Mouse (Mus musculus) forebrain, embryonic 14.5 days (tissue): Measurements from ENCODE around the gene 2810459M11Rik. TPM values are rescaled to one million over a fixed set of nuclear protein-coding genes. Genes with fewer than 3 reads are reported as not detected.

Experiments used
- ATAC-seq: fragments of 200-750 bp; cut with Nextera tagmentation; 2 replicates; pipeline ENCODE4 v1.8.0; 2017; ENCODE audit warnings: mild to moderate bottlenecking, moderate library complexity
- DNase-seq: peaks from one replicate; pipeline ENCODE4 v3.0.0-alpha.2; 2015; ENCODE audit warnings: low spot score
- H3K27ac ChIP-seq: fragments of 300-500 bp; sonication (generic); 2 replicates; pipeline ENCODE4 v1.5.1; 2014; ENCODE audit warnings: low read depth, mild to moderate bottlenecking, control low read depth, low read length, moderate library complexity
- H3K27me3 ChIP-seq: fragments of 300-500 bp; sonication (generic); replicated peaks from 2 replicates; pipeline ENCODE4 v1.6.1; 2014; ENCODE audit warnings: low read length, control low read depth, mixed read lengths; ENCODE audit not compliant: control insufficient read depth, insufficient read depth
- H3K36me3 ChIP-seq: fragments of 300-500 bp; sonication (generic); 2 replicates; pipeline ENCODE4 v1.6.1; 2014; ENCODE audit warnings: low read length, control low read depth; ENCODE audit not compliant: control insufficient read depth, insufficient read depth
- H3K4me1 ChIP-seq: fragments of 300-500 bp; sonication (generic); 2 replicates; pipeline ENCODE4 v1.6.1; 2014; ENCODE audit warnings: antibody characterized with exemption, low read length, control low read depth; ENCODE audit not compliant: control insufficient read depth, insufficient read depth
- H3K4me2 ChIP-seq: fragments of 300-500 bp; sonication (generic); 2 replicates; pipeline ENCODE4 v1.6.1; 2014; ENCODE audit warnings: mild to moderate bottlenecking, control low read depth, low read length
- H3K4me3 ChIP-seq: fragments of 300-500 bp; sonication (generic); 2 replicates; pipeline ENCODE4 v1.5.1; 2014; ENCODE audit warnings: low read depth, low read length, control low read depth
- H3K9ac ChIP-seq: fragments of 300-500 bp; sonication (generic); 2 replicates; pipeline ENCODE4 v1.6.1; 2014; ENCODE audit warnings: mild to moderate bottlenecking, low read length, control low read depth, moderate library complexity
- H3K9me3 ChIP-seq: fragments of 300-500 bp; sonication (generic); replicated peaks from 2 replicates; pipeline ENCODE4 v1.6.1; 2016; ENCODE audit warnings: low read length, control low read depth, mixed read lengths; ENCODE audit not compliant: control insufficient read depth
- WGBS: fragments of 180-500 bp; shearing (Covaris S2); extraction: QIAGEN DNeasy Blood & Tissue Kit; methylation state at CpG from one replicate; pipeline ENCODE4 v1.1.7; 2014; 5-methylcytosine and 5-hydroxymethylcytosine counted together
- polyA plus RNA-seq: library from polyadenylated mRNA; unstranded; fragments of >200 nt; fragmentation: Nextera tagmentation; extraction: Ambion mirVana; gene quantifications from 2 replicates; pipeline ENCODE4 v1.2.1, GENCODE M21; 2014

Gene 2810459M11Rik
- polyA plus RNA-seq, 1 experiment from 2014 or later: 9.5 TPM

DNA sequence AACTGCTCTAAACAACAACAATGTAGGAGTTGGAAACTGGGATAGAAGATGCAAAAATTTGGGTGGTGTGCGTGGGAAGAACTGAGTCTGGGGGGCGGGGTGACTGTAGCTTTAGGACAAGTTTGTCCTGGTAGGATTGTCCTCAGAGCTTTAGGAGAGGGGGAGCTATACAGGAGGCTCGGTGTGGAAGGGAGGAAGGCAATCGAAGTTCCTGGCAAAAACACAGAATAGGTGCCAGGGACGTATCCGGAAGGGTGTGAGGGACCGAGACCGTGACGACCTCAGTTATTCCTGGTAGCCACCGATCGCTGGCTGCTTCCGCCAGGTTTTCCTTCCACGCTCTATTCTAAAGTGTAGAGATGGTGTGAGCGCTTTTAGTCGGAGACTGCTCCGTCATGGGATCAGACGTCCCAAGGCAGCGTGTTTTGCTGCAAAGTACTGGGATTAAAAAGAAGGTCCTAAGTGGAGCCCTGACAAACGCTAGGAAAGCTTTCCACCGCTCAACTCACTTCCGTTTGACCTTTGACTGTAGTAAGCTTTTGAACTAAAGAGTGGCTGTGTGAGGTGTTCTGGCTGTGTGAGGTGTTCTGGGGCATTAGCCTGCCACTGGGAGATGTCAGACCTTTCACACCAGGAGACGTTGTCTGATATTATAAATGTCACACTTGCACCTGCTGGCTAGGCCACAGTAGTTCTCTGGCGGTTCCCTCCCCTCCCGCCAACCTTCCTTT is 1.3 kb downstream of the 2810459M11Rik start:
- Histone ChIP-seq H3K27me3 (peaks cover 27% of the 10 kb centered on the region), H3K27ac (no peak overlapping the region), H3K9me3 (no peaks in the 10 kb centered on the region), H3K4me1 (no peaks in the 10 kb centered on the region; the same call in 1 of the 2 replicates), H3K36me3 (no peaks in the 10 kb centered on the region), H3K4me3 (peak overlapping the region; percentile 53), H3K4me2 (peak overlapping the region; percentile 96), H3K9ac (peak overlapping the region; percentile 68)
- ATAC-seq (no peak; the same call in 1 of the 2 replicates), DNase-seq (no peak)
- WGBS: 11% methylated on average over 24 of the region's 24 CpGs

DNA sequence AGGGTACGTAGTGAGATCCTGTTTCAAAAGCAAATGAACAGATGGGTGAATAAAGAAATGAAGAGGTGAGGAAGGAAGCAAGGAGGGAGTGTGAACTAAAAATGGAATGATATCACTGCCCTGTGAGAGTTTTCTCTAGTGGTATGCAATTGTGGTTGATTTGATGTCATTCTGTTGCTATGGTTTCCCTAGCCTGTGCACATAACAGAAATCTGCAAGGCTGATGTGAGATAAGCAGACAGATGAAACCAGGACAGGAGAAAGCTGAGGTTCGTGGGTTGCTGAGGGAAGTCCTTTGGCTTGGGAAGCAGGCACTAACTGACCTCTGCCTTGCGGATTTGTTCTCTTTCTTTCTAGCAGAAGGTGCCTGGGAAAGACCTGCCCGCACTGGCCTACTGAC is 2.6 kb downstream of the 2810459M11Rik start:
- ATAC-seq (no peak), DNase-seq (no peak)
- Histone ChIP-seq H3K27me3 (peaks cover 27% of the 10 kb centered on the region), H3K9me3 (no peaks in the 10 kb centered on the region), H3K36me3 (no peaks in the 10 kb centered on the region), H3K4me1 (no peaks in the 10 kb centered on the region; the same call in 1 of the 2 replicates), H3K9ac (no peak overlapping the region), H3K4me3 (no peak overlapping the region), H3K27ac (no peak overlapping the region), H3K4me2 (no peak overlapping the region)
- 86% methylated on average over 4 of the region's 4 CpGs for WGBS

DNA sequence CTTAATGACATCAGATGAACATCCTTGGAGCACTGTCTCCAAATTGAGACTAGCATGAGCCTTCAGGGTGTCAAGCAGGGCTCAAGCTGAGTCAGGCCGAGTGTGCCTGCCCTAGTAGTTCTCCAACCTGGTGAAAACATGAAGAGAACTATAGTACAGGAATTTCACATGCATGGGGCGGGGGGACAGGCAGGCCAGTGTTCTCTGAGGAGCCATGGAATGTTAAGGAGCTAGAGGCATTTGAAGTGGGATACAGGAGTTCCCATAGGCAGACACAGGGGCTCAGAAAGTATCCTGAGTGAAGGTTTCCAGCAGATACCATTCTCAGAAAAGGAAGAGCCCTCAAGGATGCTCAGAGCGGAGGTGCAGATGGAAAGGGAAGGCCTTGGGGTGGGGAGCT is 3.1 kb downstream of the 2810459M11Rik start:
- 76% methylated on average over 3 of the region's 3 CpGs for WGBS
- H3K9me3 ChIP-seq: no peaks in the 10 kb centered on the region
- H3K36me3 ChIP-seq: no peaks in the 10 kb centered on the region
- H3K27me3 ChIP-seq: peaks cover 27% of the 10 kb centered on the region
- no peaks in the 10 kb centered on the region; the same call in 1 of the 2 replicates for H3K4me1 ChIP-seq
- H3K4me2 ChIP-seq: no peak overlapping the region
- no peak overlapping the region for H3K4me3 ChIP-seq
- ATAC-seq: no peak
- DNase-seq: no peak
- H3K27ac ChIP-seq: no peak overlapping the region
- no peak overlapping the region for H3K9ac ChIP-seq

DNA sequence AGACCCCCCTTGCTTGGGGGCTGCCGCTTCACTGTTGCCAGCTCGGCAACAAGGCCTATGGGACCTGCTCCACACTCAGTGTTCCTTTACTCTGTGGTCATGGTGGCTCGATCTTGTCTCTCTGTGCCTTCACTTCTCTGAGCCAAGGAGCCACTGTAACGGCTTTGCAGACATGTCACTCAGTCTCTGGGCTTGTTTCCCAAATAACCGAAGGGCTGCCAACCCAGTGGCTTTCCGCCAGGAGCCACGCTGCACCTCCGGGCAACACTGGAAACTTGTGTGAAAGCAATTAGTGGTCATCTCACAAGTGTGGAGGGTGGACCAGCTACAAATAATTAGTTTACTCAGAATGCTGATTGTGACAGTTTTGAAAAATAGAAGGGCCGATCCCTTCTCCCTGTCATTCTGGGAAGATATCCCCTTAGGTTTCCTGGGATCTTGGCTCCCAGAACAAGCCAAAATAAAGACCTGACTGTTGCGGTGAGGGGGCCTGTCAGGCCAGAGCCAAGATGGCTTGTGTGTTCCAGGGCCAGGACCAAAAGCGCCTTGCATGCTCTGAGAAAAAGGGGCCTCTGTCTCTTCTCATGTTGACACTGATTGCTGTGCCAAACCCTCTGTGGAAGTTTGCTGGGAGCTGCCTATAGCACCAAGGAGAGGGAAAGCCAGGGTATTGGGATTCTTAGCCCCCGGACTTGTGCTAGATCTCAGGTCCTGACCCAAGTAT is 7.7 kb downstream of the 2810459M11Rik start:
- DNase-seq (peak; percentile 89), ATAC-seq (peak; percentile 87)
- Histone ChIP-seq H3K9ac (no peak overlapping the region), H3K4me1 (peaks cover 3% of the 10 kb centered on the region; the same call in 1 of the 2 replicates), H3K27me3 (0 out of 2 replicates have a peak, but pooled peaks cover 2% of the 10 kb centered on the region), H3K4me2 (no peak overlapping the region), H3K27ac (peak overlapping the region; percentile 48; the same call in 1 of the 2 replicates), H3K4me3 (no peak overlapping the region), H3K9me3 (no peaks in the 10 kb centered on the region), H3K36me3 (no peaks in the 10 kb centered on the region)
- WGBS: 45% methylated on average over 12 of the region's 12 CpGs

DNA sequence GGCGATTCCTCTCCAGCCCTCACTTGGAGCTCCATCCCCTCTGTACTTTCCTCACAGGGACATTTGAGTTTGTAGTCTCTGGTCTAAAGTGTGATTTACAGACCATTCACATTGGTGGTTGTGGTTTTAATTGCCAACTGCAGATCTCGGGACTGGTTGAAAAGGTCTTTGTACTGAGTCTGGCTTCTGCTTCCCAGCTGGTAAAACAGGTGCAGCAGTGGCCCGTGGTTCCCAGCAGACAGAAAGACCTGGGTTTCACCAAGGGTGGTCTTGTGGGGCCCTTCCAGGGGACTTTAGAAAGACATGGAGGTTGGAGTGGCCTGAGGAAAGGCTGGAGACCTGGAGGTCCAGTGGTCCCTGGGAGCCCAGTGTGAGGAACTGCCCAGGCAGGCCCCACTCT is 9.3 kb downstream of the 2810459M11Rik start:
- Histone ChIP-seq H3K27ac (no peak overlapping the region), H3K4me2 (no peak overlapping the region), H3K4me1 (peaks cover 7% of the 10 kb centered on the region; the same call in 1 of the 2 replicates), H3K36me3 (no peaks in the 10 kb centered on the region), H3K27me3 (no peaks in the 10 kb centered on the region), H3K4me3 (no peak overlapping the region), H3K9ac (no peak overlapping the region), H3K9me3 (no peaks in the 10 kb centered on the region)
- no peak for DNase-seq
- no peak for ATAC-seq
- 35% methylated on average over 3 of the region's 3 CpGs for WGBS

DNA sequence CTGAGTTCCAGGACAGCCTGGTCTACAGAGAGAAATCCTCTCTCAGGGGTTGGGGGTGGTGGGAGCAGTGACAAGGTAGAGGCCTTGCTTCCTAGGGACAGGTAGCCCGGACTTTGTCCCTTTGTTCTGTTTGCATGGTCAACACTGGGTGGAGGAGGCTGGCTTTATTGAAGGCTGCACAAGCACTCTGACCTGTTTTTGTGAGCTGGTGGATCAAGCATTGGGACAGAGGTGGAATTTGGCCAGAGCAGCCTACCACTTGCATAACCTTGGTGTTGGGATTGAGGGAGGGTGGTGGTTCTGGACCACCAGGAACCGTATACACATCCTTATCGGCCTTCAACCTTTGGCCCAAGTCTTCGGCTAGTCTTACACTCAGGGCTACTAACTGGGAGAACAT is 10.6 kb downstream of the 2810459M11Rik start:
- Histone ChIP-seq H3K4me3 (no peak overlapping the region), H3K9ac (no peak overlapping the region), H3K27me3 (no peaks in the 10 kb centered on the region), H3K9me3 (no peaks in the 10 kb centered on the region), H3K27ac (no peak overlapping the region), H3K4me2 (no peak overlapping the region), H3K36me3 (no peaks in the 10 kb centered on the region), H3K4me1 (peaks cover 7% of the 10 kb centered on the region; the same call in 1 of the 2 replicates)
- WGBS: 84% methylated on average over 4 of the region's 4 CpGs
- DNase-seq (no peak), ATAC-seq (no peak)

DNA sequence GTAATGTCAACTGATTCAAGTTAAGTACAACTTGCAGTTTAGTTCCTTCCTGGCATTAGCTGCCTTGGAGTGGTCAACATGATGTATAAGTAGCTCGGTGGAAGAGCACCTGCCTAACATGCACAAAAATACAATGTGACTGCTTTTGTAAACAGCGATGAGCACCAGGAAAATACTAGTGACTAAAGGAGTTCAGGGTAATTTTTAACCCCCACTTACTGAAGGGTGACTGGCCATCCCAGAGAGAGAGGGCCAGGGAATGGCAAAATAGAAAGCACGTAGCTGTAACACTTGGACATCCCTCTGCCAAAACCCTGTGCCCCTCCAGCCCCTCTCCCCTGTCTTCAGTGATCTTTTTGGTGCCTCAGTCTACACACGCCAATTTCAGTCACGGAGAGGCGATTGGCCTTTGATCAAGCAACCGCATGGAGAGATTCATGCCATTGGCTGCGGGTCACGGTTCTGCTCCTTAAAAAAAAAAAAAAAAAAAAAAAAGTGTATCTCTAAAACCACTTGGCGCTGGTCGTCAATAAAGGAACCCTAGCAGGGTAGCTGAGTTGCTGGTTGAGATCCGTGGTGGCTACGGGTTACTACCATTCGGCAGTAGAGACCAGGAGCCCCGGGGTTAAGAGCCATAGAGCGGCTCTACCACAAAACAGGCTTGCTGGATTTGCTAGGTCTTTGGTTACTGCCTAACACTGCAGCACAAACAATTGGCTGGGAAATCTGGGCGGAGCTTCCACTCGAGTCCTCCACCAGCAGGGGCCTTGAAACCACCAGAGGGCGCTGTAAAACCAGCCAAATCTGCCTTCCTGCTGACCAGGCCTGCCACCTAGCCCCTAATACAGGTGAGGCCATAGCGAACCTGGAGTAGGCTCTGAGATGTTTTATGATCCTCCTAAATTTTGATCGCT is 13.4 kb downstream of the 2810459M11Rik start:
- DNase-seq (peak; percentile 96), ATAC-seq (peak; percentile 65)
- no peaks in the 10 kb centered on the region for H3K27me3 ChIP-seq
- H3K4me3 ChIP-seq: peak overlapping the region; percentile 23
- no peaks in the 10 kb centered on the region for H3K36me3 ChIP-seq
- no peaks in the 10 kb centered on the region for H3K9me3 ChIP-seq
- WGBS: 12% methylated on average over 21 of the region's 21 CpGs
- H3K4me1 ChIP-seq: peaks cover 5% of the 10 kb centered on the region; the same call in 1 of the 2 replicates
- H3K4me2 ChIP-seq: peak overlapping the region; percentile 54
- no peak overlapping the region for H3K27ac ChIP-seq
- H3K9ac ChIP-seq: peak overlapping the region; percentile 47; the same call in 1 of the 2 replicates

DNA sequence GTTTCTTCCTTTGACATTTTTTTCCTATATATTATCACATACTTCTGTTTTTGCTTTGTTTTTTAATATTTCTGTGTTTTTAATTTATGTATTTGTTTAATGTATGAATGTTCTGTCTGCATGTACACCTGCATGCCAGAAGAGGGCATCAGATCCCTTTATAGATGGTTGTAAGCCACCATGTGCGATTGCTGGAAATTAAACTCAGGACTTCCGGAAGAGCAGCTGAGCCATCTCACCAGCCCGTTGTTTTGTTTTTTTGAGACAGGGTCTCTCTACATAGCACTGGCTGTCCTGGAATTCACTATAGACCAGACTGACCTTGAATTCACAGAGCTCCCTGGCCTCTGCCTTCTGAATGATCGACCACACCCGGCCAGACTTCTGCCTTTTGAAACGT is 16.9 kb downstream of the 2810459M11Rik start:
- no peak overlapping the region for H3K4me3 ChIP-seq
- no peak overlapping the region for H3K4me2 ChIP-seq
- H3K36me3 ChIP-seq: no peaks in the 10 kb centered on the region
- no peaks in the 10 kb centered on the region for H3K9me3 ChIP-seq
- WGBS: 84% methylated on average over 6 of the region's 6 CpGs
- H3K9ac ChIP-seq: no peak overlapping the region
- ATAC-seq (no peak), DNase-seq (no peak)
- no peaks in the 10 kb centered on the region for H3K27me3 ChIP-seq
- no peak overlapping the region for H3K27ac ChIP-seq
- peaks cover 15% of the 10 kb centered on the region for H3K4me1 ChIP-seq
